Mouse (Mus musculus): ENCODE results near the gene Dusp5. TPM values are rescaled to one million over a fixed set of nuclear protein-coding genes. Genes with fewer than 3 reads are reported as not detected.

Gene Dusp5
- total RNA-seq, 2 experiments from 2014 or later = 6.0 to 7.9 TPM

GRCm38 (mm10) chr19:53511244-53511934, 17.5 kb upstream of the Dusp5 start:
- DNase-seq (ENCODE audit: low spot score in 2 of 2) = no peak

GRCm38 (mm10) chr19:53517370-53518096, 11.4 kb upstream of the Dusp5 start:
- no peak for DNase-seq (ENCODE audit: low spot score in 2 of 2)

- DNase-seq (ENCODE audit: low spot score in 2 of 2) = no peak
These were observed 9.4 kb upstream of the Dusp5 start for GRCm38 (mm10) chr19:53519549-53519948.

GRCm38 (mm10) chr19:53519981-53520380, 8.9 kb upstream of the Dusp5 start:
- DNase-seq (ENCODE audit: low spot score in 2 of 2) = no peak

GRCm38 (mm10) chr19:53521137-53521795, 7.6 kb upstream of the Dusp5 start:
- DNase-seq (ENCODE audit: low spot score in 2 of 2) = no peak

- no peak for DNase-seq (ENCODE audit: low spot score in 2 of 2)
These were observed 1.4 kb upstream of the Dusp5 start for GRCm38 (mm10) chr19:53527480-53527879.

- DNase-seq (ENCODE audit: low spot score in 2 of 2) = no peak
These were observed 733 bp upstream of the Dusp5 start for GRCm38 (mm10) chr19:53528131-53528621.

- no peak for DNase-seq (ENCODE audit: low spot score in 2 of 2)
These were observed 471 bp downstream of the Dusp5 start for GRCm38 (mm10) chr19:53529455-53529704.

GRCm38 (mm10) chr19:53529705-53530562, 1.0 kb downstream of the Dusp5 start:
- DNase-seq (ENCODE audit: low spot score in 2 of 2) = no peak

- no peak for DNase-seq (ENCODE audit: low spot score in 2 of 2)
These were observed 2.5 kb downstream of the Dusp5 start for GRCm38 (mm10) chr19:53531416-53531815.

GRCm38 (mm10) chr19:53532021-53532420, 3.1 kb downstream of the Dusp5 start:
- DNase-seq (ENCODE audit: low spot score in 2 of 2) = peak in 1 of 2 experiments; percentile 27

GRCm38 (mm10) chr19:53532676-53533075, 3.8 kb downstream of the Dusp5 start:
- DNase-seq (ENCODE audit: low spot score in 2 of 2) = no peak

GRCm38 (mm10) chr19:53533236-53533635, 4.3 kb downstream of the Dusp5 start:
- DNase-seq (ENCODE audit: low spot score in 2 of 2) = no peak

- no peak for DNase-seq (ENCODE audit: low spot score in 2 of 2)
These were observed 5.1 kb downstream of the Dusp5 start for GRCm38 (mm10) chr19:53533810-53534601.

- DNase-seq (ENCODE audit: low spot score in 2 of 2) = no peak
These were observed 6.0 kb downstream of the Dusp5 start for GRCm38 (mm10) chr19:53534757-53535410.

GRCm38 (mm10) chr19:53535421-53535820, 6.5 kb downstream of the Dusp5 start:
- no peak for DNase-seq (ENCODE audit: low spot score in 2 of 2)

- no peak for DNase-seq (ENCODE audit: low spot score in 2 of 2)
These were observed 7.3 kb downstream of the Dusp5 start for GRCm38 (mm10) chr19:53536251-53536650.

- DNase-seq (ENCODE audit: low spot score in 2 of 2) = no peak
These were observed 8.1 kb downstream of the Dusp5 start for GRCm38 (mm10) chr19:53536731-53537666.

GRCm38 (mm10) chr19:53538024-53538423, 9.1 kb downstream of the Dusp5 start:
- no peak for DNase-seq (ENCODE audit: low spot score in 2 of 2)
